Mouse (Mus musculus) CH12.LX (cell line): ENCODE results near the gene Hoxa13. TPM values are rescaled to one million over a fixed set of nuclear protein-coding genes. Genes with fewer than 3 reads are reported as not detected.

Experiments used
- DNase-seq: peaks from one replicate; pipeline ENCODE4 v3.0.0-alpha.2; 2013; ENCODE audit errors: extremely low read depth
- H3K27ac ChIP-seq: 2 replicates; pipeline ENCODE4 v1.5.1; 2012; ENCODE audit warnings: low read depth, mild to moderate bottlenecking, control low read depth, moderate library complexity; ENCODE audit not compliant: insufficient read depth
- H3K27me3 ChIP-seq: replicated peaks from 2 replicates; pipeline ENCODE3; 2012; ENCODE audit warnings: inconsistent platforms
- H3K36me3 ChIP-seq, 2 experiments: replicated peaks in 1 of 2; 2 replicates each; pipeline versions ENCODE3 to v1.6.1; 2012; ENCODE audit warnings: inconsistent platforms in 1 of 2, low read length in 1 of 2, mild to moderate bottlenecking in 1 of 2, mixed read lengths in 1 of 2, moderate library complexity in 1 of 2; ENCODE audit not compliant: control insufficient read depth in 1 of 2, insufficient read depth in 1 of 2
- H3K4me1 ChIP-seq, 2 experiments: 2 replicates each; pipeline ENCODE4 v1.6.1; 2012; ENCODE audit warnings: inconsistent platforms in 1 of 2, moderate library complexity in 1 of 2; ENCODE audit not compliant: insufficient read depth in 2 of 2, control insufficient read depth in 1 of 2
- H3K4me2 ChIP-seq: 2 replicates; pipeline ENCODE4 v1.6.1; 2012; ENCODE audit warnings: low read depth, mild to moderate bottlenecking, control low read depth; ENCODE audit not compliant: poor library complexity, insufficient read depth, severe bottlenecking
- H3K4me3 ChIP-seq, 3 experiments: fragments of 150-350 bp in 1 of 3; sonication (generic) in 1 of 3; replicated peaks in 1 of 3; 2 replicates each; pipeline versions ENCODE3 to v1.5.1; 2011 to 2012; ENCODE audit warnings: low read depth in 2 of 3, low read length in 2 of 3, mild to moderate bottlenecking in 2 of 3, moderate library complexity in 2 of 3, control low read depth in 1 of 3, improper control_type of control experiment in 1 of 3, inconsistent platforms in 1 of 3, mixed read lengths in 1 of 3; ENCODE audit not compliant: poor library complexity in 1 of 3
- H3K79me2 ChIP-seq: replicated peaks from 2 replicates; pipeline ENCODE4 v1.6.1; 2012; ENCODE audit warnings: mild to moderate bottlenecking, moderate library complexity; ENCODE audit not compliant: control insufficient read depth, poor library complexity, insufficient read depth, severe bottlenecking; ENCODE audit errors: extremely low read depth
- H3K9ac ChIP-seq: 2 replicates; pipeline ENCODE4 v1.6.1; 2012; ENCODE audit warnings: low read depth, mild to moderate bottlenecking, control low read depth, moderate library complexity; ENCODE audit not compliant: insufficient read depth
- H3K9me3 ChIP-seq: replicated peaks from 2 replicates; pipeline ENCODE3; 2012; ENCODE audit warnings: low read length, inconsistent platforms, mixed read lengths
- BHLHE40 ChIP-seq: IDR thresholded peaks from 2 replicates; pipeline ENCODE4 v1.6.1; 2011; ENCODE audit warnings: mild to moderate bottlenecking, low read depth, low read length, improper control_type of control experiment
- CHD1 ChIP-seq: IDR thresholded peaks from 2 replicates; pipeline ENCODE4 v1.6.1; 2012; ENCODE audit warnings: low read depth, low read length, improper control_type of control experiment, inconsistent platforms
- CHD2 ChIP-seq: IDR thresholded peaks from 2 replicates; pipeline ENCODE4 v1.6.1; 2011; ENCODE audit warnings: low read length, improper control_type of control experiment
- ELF1 ChIP-seq: IDR thresholded peaks from 2 replicates; pipeline ENCODE4 v1.6.1; 2014; ENCODE audit warnings: low read depth, mild to moderate bottlenecking, inconsistent platforms, low read length, improper control_type of control experiment
- ETS1 ChIP-seq: conservative IDR thresholded peaks from 2 replicates; pipeline ENCODE4 v1.6.1; 2012; ENCODE audit warnings: low read depth, mild to moderate bottlenecking, inconsistent platforms, low read length, improper control_type of control experiment, moderate library complexity
- GABPA ChIP-seq: IDR thresholded peaks from 2 replicates; pipeline ENCODE4 v1.6.1; 2012; ENCODE audit warnings: low read depth, low read length, improper control_type of control experiment, inconsistent platforms; ENCODE audit not compliant: insufficient replicate concordance
- IRF4 ChIP-seq: IDR thresholded peaks from 2 replicates; pipeline ENCODE4 v1.6.1; 2014; ENCODE audit warnings: low read depth, mild to moderate bottlenecking, inconsistent platforms, low read length, improper control_type of control experiment
- JUND ChIP-seq: conservative IDR thresholded peaks from 2 replicates; pipeline ENCODE4 v1.6.1; 2011; ENCODE audit warnings: low read depth, low read length, improper control_type of control experiment
- KAT2A ChIP-seq: IDR thresholded peaks from 2 replicates; pipeline ENCODE4 v1.6.1; 2012; ENCODE audit warnings: low read length, improper control_type of control experiment, inconsistent platforms; ENCODE audit not compliant: insufficient replicate concordance
- MAFK ChIP-seq: IDR thresholded peaks from 2 replicates; pipeline ENCODE4 v1.6.1; 2011; ENCODE audit warnings: low read length, improper control_type of control experiment; ENCODE audit not compliant: insufficient replicate concordance
- MAX ChIP-seq: IDR thresholded peaks from 2 replicates; pipeline ENCODE4 v1.6.1; 2011; ENCODE audit warnings: low read length, improper control_type of control experiment
- MAZ ChIP-seq: IDR thresholded peaks from 2 replicates; pipeline ENCODE4 v1.6.1; 2012; ENCODE audit warnings: low read depth, mild to moderate bottlenecking, inconsistent platforms, low read length, improper control_type of control experiment, moderate library complexity
- MEF2A ChIP-seq: IDR thresholded peaks from 2 replicates; pipeline ENCODE4 v1.6.1; 2014; ENCODE audit warnings: low read depth, mild to moderate bottlenecking, inconsistent platforms, low read length, improper control_type of control experiment, borderline replicate concordance
- MXI1 ChIP-seq: IDR thresholded peaks from 2 replicates; pipeline ENCODE4 v1.6.1; 2011; ENCODE audit warnings: mild to moderate bottlenecking, low read depth, low read length, improper control_type of control experiment
- MYC ChIP-seq: IDR thresholded peaks from 2 replicates; pipeline ENCODE4 v1.6.1; 2011; ENCODE audit warnings: low read depth, mild to moderate bottlenecking, improper control_type of control experiment, low read length
- PAX5 ChIP-seq: IDR thresholded peaks from 2 replicates; pipeline ENCODE4 v1.6.1; 2012; ENCODE audit warnings: low read length, inconsistent platforms, mixed read lengths
- POLR2A ChIP-seq: IDR thresholded peaks from 2 replicates; pipeline ENCODE4 v1.6.1; 2011; ENCODE audit warnings: low read depth, mild to moderate bottlenecking, improper control_type of control experiment, low read length
- POLR2AphosphoS2 ChIP-seq: IDR thresholded peaks from 2 replicates; pipeline ENCODE4 v1.6.1; 2011; ENCODE audit warnings: low read depth, low read length, improper control_type of control experiment
- RCOR1 ChIP-seq: conservative IDR thresholded peaks from 2 replicates; pipeline ENCODE4 v1.6.1; 2012; ENCODE audit warnings: low read depth, mild to moderate bottlenecking, inconsistent platforms, low read length, improper control_type of control experiment
- SMC3 ChIP-seq: IDR thresholded peaks from 2 replicates; pipeline ENCODE4 v1.6.1; 2011; ENCODE audit warnings: low read depth, low read length, improper control_type of control experiment
- TBP ChIP-seq: conservative IDR thresholded peaks from 2 replicates; pipeline ENCODE4 v1.6.1; 2011; ENCODE audit warnings: low read depth, low read length, improper control_type of control experiment
- TCF12 ChIP-seq: IDR thresholded peaks from 2 replicates; pipeline ENCODE4 v1.6.1; 2014; ENCODE audit warnings: low read depth, mild to moderate bottlenecking, inconsistent platforms, low read length, improper control_type of control experiment
- UBTF ChIP-seq: IDR thresholded peaks from 2 replicates; pipeline ENCODE4 v1.6.1; 2012; ENCODE audit warnings: low read depth, mild to moderate bottlenecking, inconsistent platforms, low read length, improper control_type of control experiment, moderate library complexity
- USF1 ChIP-seq: IDR thresholded peaks from 2 replicates; pipeline ENCODE4 v1.6.1; 2014; ENCODE audit warnings: low read depth, mild to moderate bottlenecking, inconsistent platforms, low read length, improper control_type of control experiment
- USF2 ChIP-seq: conservative IDR thresholded peaks from 2 replicates; pipeline ENCODE4 v1.6.1; 2011; ENCODE audit warnings: low read depth, low read length, improper control_type of control experiment
- ZC3H11A ChIP-seq: IDR thresholded peaks from 2 replicates; pipeline ENCODE4 v1.6.1; 2012; ENCODE audit warnings: low read depth, mild to moderate bottlenecking, inconsistent platforms, low read length, improper control_type of control experiment
- ZMIZ1 ChIP-seq: IDR thresholded peaks from 2 replicates; pipeline ENCODE4 v1.6.1; 2012; ENCODE audit warnings: low read depth, mild to moderate bottlenecking, inconsistent platforms, low read length, improper control_type of control experiment
- ZNF384 ChIP-seq: IDR thresholded peaks from 2 replicates; pipeline ENCODE4 v1.6.1; 2012; ENCODE audit warnings: low read depth, low read length, improper control_type of control experiment, inconsistent platforms
- dilution Hi-C: fragments of 300-500 bp; cut with MboI; formaldehyde crosslinking; loops from 2 replicates; pipeline ENCODE4 v1.14.3; 2020; ENCODE audit warnings: low sequenced_read_pairs; ENCODE audit not compliant: extremely low pct_unique_long_range_greater_than_20kb, extremely low pct_ligation_motif_present
- in situ Hi-C: fragments of 300-500 bp; cut with MboI; formaldehyde crosslinking; loops from 3 replicates; pipeline ENCODE4 v1.14.3; 2019; ENCODE audit warnings: low sequenced_read_pairs, low pct_ligation_motif_present, low pct_unique_long_range_greater_than_20kb, mixed read lengths
- polyA plus RNA-seq: library from polyadenylated mRNA; unstranded; fragments of >175 nt; gene quantifications from 2 replicates; pipeline ENCODE4 v1.2.1, GENCODE M21; 2012; ENCODE audit warnings: low read depth; ENCODE audit not compliant: insufficient read length
- total RNA-seq, 2 experiments: library from RNA; depleted of rRNA; stranded (reverse); fragments of 300-350 nt in 1 of 2; fragments of >200 nt in 1 of 2; gene quantifications; 2 replicates each; pipeline ENCODE4 v1.2.3; 2012 to 2014

Gene Hoxa13
- total and polyA plus RNA-seq, 3 experiments, result 0.17 TPM; not detected in 2

GRCm38 (mm10) chr6:52217895-52218642 lies 42.6 kb downstream of the Hoxa13 start:
- H3K27me3 ChIP-seq, result no peaks in the 10 kb centered on the region
- no peak overlapping the region for H3K4me2 ChIP-seq
- H3K9ac ChIP-seq, result no peak overlapping the region

GRCm38 (mm10) chr6:52217459-52217768 lies 43.3 kb downstream of the Hoxa13 start:
- H3K9ac ChIP-seq, result no peak overlapping the region
- H3K27me3 ChIP-seq, result no peaks in the 10 kb centered on the region
- H3K36me3 ChIP-seq, result no peaks in the 10 kb centered on the region
- H3K4me2 ChIP-seq, result no peak overlapping the region
- dilution Hi-C loops, result no loop called here
- TF ChIP-seq MEF2A (no peak), CHD1 (no peak), PAX5 (no peak), USF2 (no peak), MXI1 (no peak), GABPA (no peak), POLR2A (no peak), MAZ (no peak), ZMIZ1 (no peak), MAX (no peak), BHLHE40 (no peak), ELF1 (no peak), POLR2AphosphoS2 (no peak), CHD2 (no peak), ZNF384 (no peak), TCF12 (no peak), IRF4 (no peak), SMC3 (no peak), ETS1 (no peak), ZC3H11A (no peak)
- no peak for DNase-seq
- no peak overlapping the region for H3K4me3 ChIP-seq
- in situ Hi-C loops, result loop anchor here (10.0 to 25.0 kb wide), 2 partner anchors 205 to 353 kb away; partner anchors contain the start of gene Skap2
- H3K79me2 ChIP-seq, result no peaks in the 10 kb centered on the region
- H3K9me3 ChIP-seq, result peaks cover 22% of the 10 kb centered on the region
- peaks cover 2 to 16% of the 10 kb centered on the region in 2 experiments; a peak in 2 of 4 replicates for H3K4me1 ChIP-seq
- no peak overlapping the region for H3K27ac ChIP-seq

More at GRCm38 (mm10) chr6:52217895-52218642, 42.6 kb downstream of the Hoxa13 start:
- Histone ChIP-seq H3K79me2 (no peaks in the 10 kb centered on the region), H3K4me3 (no peak overlapping the region), H3K27ac (no peak overlapping the region), H3K36me3 (no peaks in the 10 kb centered on the region), H3K4me1 (peaks cover 2 to 13% of the 10 kb centered on the region in 2 experiments; a peak in 2 of 4 replicates), H3K9me3 (peaks cover 20% of the 10 kb centered on the region)
- in situ Hi-C loops, result loop anchor here (10.0 to 25.0 kb wide), 2 partner anchors 206 to 353 kb away; partner anchors contain the start of gene Skap2
- DNase-seq, result no peak
- dilution Hi-C loops, result no loop called here
- TF ChIP-seq SMC3 (no peak), RCOR1 (no peak), MYC (no peak), BHLHE40 (no peak), POLR2A (no peak), ZC3H11A (no peak), CHD1 (no peak), KAT2A (no peak), UBTF (no peak), TBP (no peak), CHD2 (no peak), USF1 (no peak), MAFK (no peak), POLR2AphosphoS2 (no peak), JUND (no peak), MEF2A (no peak), ZNF384 (no peak)
